Mouse (Mus musculus): ENCODE measurements around the gene Nxn. TPM values are rescaled to one million over a fixed set of nuclear protein-coding genes. Genes with fewer than 3 reads are reported as not detected.

Gene Nxn
- polyA plus RNA-seq, 1 experiment: 0.35 TPM

- TF ChIP-seq CTCF (IDR thresholded peaks at IDR 0.05; ENCODE audit: low read depth, low read length) (no peak), POLR2A (IDR thresholded peaks at IDR 0.05; ENCODE audit: borderline replicate concordance, low read depth, low read length) (no peak)
- Histone ChIP-seq H3K4me3 (ENCODE audit: insufficient read depth, low read length) (no peak overlapping the region), H3K27ac (ENCODE audit: insufficient read depth, low read depth, low read length) (no peak overlapping the region), H3K4me1 (ENCODE audit: control insufficient read depth, insufficient read depth, low read length) (no peaks in the 10 kb centered on the region)
Measured at GRCm38 (mm10) chr11:76427781-76428180, 28.8 kb upstream of the Nxn start.

- H3K27ac ChIP-seq (ENCODE audit: insufficient read depth, low read depth, low read length): no peak overlapping the region
- no peaks in the 10 kb centered on the region for H3K4me1 ChIP-seq (ENCODE audit: control insufficient read depth, insufficient read depth, low read length)
- no peak for TF ChIP-seq POLR2A (IDR thresholded peaks at IDR 0.05; ENCODE audit: borderline replicate concordance, low read depth, low read length)
- TF ChIP-seq CTCF (IDR thresholded peaks at IDR 0.05; ENCODE audit: low read depth, low read length): no peak
- no peak overlapping the region for H3K4me3 ChIP-seq (ENCODE audit: insufficient read depth, low read length)
Measured at GRCm38 (mm10) chr11:76425749-76426148, 26.8 kb upstream of the Nxn start.

GRCm38 (mm10) chr11:76420896-76421295 is 22.0 kb upstream of the Nxn start:
- Histone ChIP-seq H3K27ac (ENCODE audit: insufficient read depth, low read depth, low read length) (no peak overlapping the region), H3K4me1 (ENCODE audit: control insufficient read depth, insufficient read depth, low read length) (peaks cover 2% of the 10 kb centered on the region; the same call in 1 of the 2 replicates), H3K4me3 (ENCODE audit: insufficient read depth, low read length) (no peak overlapping the region)
- TF ChIP-seq POLR2A (IDR thresholded peaks at IDR 0.05; ENCODE audit: borderline replicate concordance, low read depth, low read length): no peak
- TF ChIP-seq CTCF (IDR thresholded peaks at IDR 0.05; ENCODE audit: low read depth, low read length): no peak

GRCm38 (mm10) chr11:76419179-76419578 is 20.2 kb upstream of the Nxn start:
- TF ChIP-seq POLR2A (IDR thresholded peaks at IDR 0.05; ENCODE audit: borderline replicate concordance, low read depth, low read length) (no peak), CTCF (IDR thresholded peaks at IDR 0.05; ENCODE audit: low read depth, low read length) (no peak)
- Histone ChIP-seq H3K27ac (ENCODE audit: insufficient read depth, low read depth, low read length) (no peak overlapping the region), H3K4me3 (ENCODE audit: insufficient read depth, low read length) (no peak overlapping the region), H3K4me1 (ENCODE audit: control insufficient read depth, insufficient read depth, low read length) (peaks cover 2% of the 10 kb centered on the region; the same call in 1 of the 2 replicates)

- no peak for TF ChIP-seq CTCF (IDR thresholded peaks at IDR 0.05; ENCODE audit: low read depth, low read length)
- no peak for TF ChIP-seq POLR2A (IDR thresholded peaks at IDR 0.05; ENCODE audit: borderline replicate concordance, low read depth, low read length)
- Histone ChIP-seq H3K4me3 (ENCODE audit: insufficient read depth, low read length) (no peak overlapping the region), H3K4me1 (ENCODE audit: control insufficient read depth, insufficient read depth, low read length) (peaks cover 2% of the 10 kb centered on the region; the same call in 1 of the 2 replicates), H3K27ac (ENCODE audit: insufficient read depth, low read depth, low read length) (no peak overlapping the region)
Measured at GRCm38 (mm10) chr11:76418423-76418822, 19.5 kb upstream of the Nxn start.

GRCm38 (mm10) chr11:76415985-76416384 is 17.0 kb upstream of the Nxn start:
- TF ChIP-seq CTCF (IDR thresholded peaks at IDR 0.05; ENCODE audit: low read depth, low read length) (no peak), POLR2A (IDR thresholded peaks at IDR 0.05; ENCODE audit: borderline replicate concordance, low read depth, low read length) (no peak)
- H3K4me1 ChIP-seq (ENCODE audit: control insufficient read depth, insufficient read depth, low read length): peaks cover 2% of the 10 kb centered on the region; the same call in 1 of the 2 replicates
- H3K4me3 ChIP-seq (ENCODE audit: insufficient read depth, low read length): no peak overlapping the region

GRCm38 (mm10) chr11:76415001-76415400 is 16.1 kb upstream of the Nxn start:
- TF ChIP-seq POLR2A (IDR thresholded peaks at IDR 0.05; ENCODE audit: borderline replicate concordance, low read depth, low read length): no peak
- TF ChIP-seq CTCF (IDR thresholded peaks at IDR 0.05; ENCODE audit: low read depth, low read length): no peak
- no peak overlapping the region for H3K27ac ChIP-seq (ENCODE audit: insufficient read depth, low read depth, low read length)
- H3K4me1 ChIP-seq (ENCODE audit: control insufficient read depth, insufficient read depth, low read length): peaks cover 2% of the 10 kb centered on the region; the same call in 1 of the 2 replicates
- no peak overlapping the region for H3K4me3 ChIP-seq (ENCODE audit: insufficient read depth, low read length)

More at GRCm38 (mm10) chr11:76415985-76416384, 17.0 kb upstream of the Nxn start:
- H3K27ac ChIP-seq (ENCODE audit: insufficient read depth, low read depth, low read length): no peak overlapping the region

- H3K27ac ChIP-seq (ENCODE audit: insufficient read depth, low read depth, low read length): no peak overlapping the region
- peaks cover 2% of the 10 kb centered on the region; the same call in 1 of the 2 replicates for H3K4me1 ChIP-seq (ENCODE audit: control insufficient read depth, insufficient read depth, low read length)
- no peak overlapping the region for H3K4me3 ChIP-seq (ENCODE audit: insufficient read depth, low read length)
- TF ChIP-seq POLR2A (IDR thresholded peaks at IDR 0.05; ENCODE audit: borderline replicate concordance, low read depth, low read length): no peak
- TF ChIP-seq CTCF (IDR thresholded peaks at IDR 0.05; ENCODE audit: low read depth, low read length): no peak
Measured at GRCm38 (mm10) chr11:76413202-76413601, 14.3 kb upstream of the Nxn start.

- TF ChIP-seq CTCF (IDR thresholded peaks at IDR 0.05; ENCODE audit: low read depth, low read length) (no peak), POLR2A (IDR thresholded peaks at IDR 0.05; ENCODE audit: borderline replicate concordance, low read depth, low read length) (no peak)
- Histone ChIP-seq H3K4me1 (ENCODE audit: control insufficient read depth, insufficient read depth, low read length) (peaks cover 2% of the 10 kb centered on the region; the same call in 1 of the 2 replicates), H3K27ac (ENCODE audit: insufficient read depth, low read depth, low read length) (no peak overlapping the region), H3K4me3 (ENCODE audit: insufficient read depth, low read length) (no peak overlapping the region)
Measured at GRCm38 (mm10) chr11:76410826-76411225, 11.9 kb upstream of the Nxn start.

- Histone ChIP-seq H3K27ac (ENCODE audit: insufficient read depth, low read depth, low read length) (peak within 1 kb of the TSS; percentile 86), H3K4me1 (ENCODE audit: control insufficient read depth, insufficient read depth, low read length) (peaks cover 2% of the 10 kb centered on the region; the same call in 1 of the 2 replicates), H3K4me3 (ENCODE audit: insufficient read depth, low read length) (peak within 1 kb of the TSS; percentile 98)
- TF ChIP-seq POLR2A (IDR thresholded peaks at IDR 0.05; ENCODE audit: borderline replicate concordance, low read depth, low read length) (no peak), CTCF (IDR thresholded peaks at IDR 0.05; ENCODE audit: low read depth, low read length) (peak; percentile 85)
Measured at GRCm38 (mm10) chr11:76406702-76407583, 8.0 kb upstream of the Nxn start, which contains the start of gene Timm22. Gene Timm22, plus strand, starts transcription at chr11:76406952.
